Mouse (Mus musculus): ENCODE results near the gene Cacnb4.

- no peak for TF ChIP-seq GATA1 (IDR thresholded peaks at IDR 0.05; ENCODE audit: low read length)
- TF ChIP-seq TAL1 (IDR thresholded peaks at IDR 0.05; ENCODE audit: low read length), result no peak
Measured at GRCm38 (mm10) chr2:52605321-52605720, 71.3 kb downstream of the Cacnb4 start.

Measured in erythroblast, embryonic 14.5 days (primary cell).